Comparison of ENCODE assay signal across 23 mouse cellular contexts in genomic region chr19:32129281-32129680, GRCm38 (mm10). TPM values are rescaled to one million over a fixed set of nuclear protein-coding genes. Genes with fewer than 3 reads are reported as not detected.
A peak's percentile ranks its signal among the peaks of the same experiment; 100 is the strongest.
DNase-seq lines count a peak whose midpoint lies in the region; ATAC-seq and TF ChIP-seq lines count a peak whose summit lies in the region.
"Had no signal": no experiment of that assay in that cellular context is flagged by ENCODE, and none has a peak within 500 bp of the region (broad histone marks: within the 10 kb centered on the region; RNA-seq: fewer than 3 reads in every experiment).

No protein-coding gene starts in this region.

- H3K4me1 ChIP-seq in heart, embryonic 11.5 days (ENCODE audit: control insufficient read depth, insufficient read depth, low read length), result 0 out of 2 replicates have a peak, but pooled peaks cover 2% of the 10 kb centered on the region
- peaks cover 2% of the 10 kb centered on the region; the same call in 1 of the 2 replicates for H3K4me1 ChIP-seq in intestine, embryonic 16.5 days (ENCODE audit: control insufficient read depth, insufficient read depth, low read length)
- peaks cover 8% of the 10 kb centered on the region for H3K4me1 ChIP-seq in small intestine, adult 2 months (ENCODE audit: control insufficient read depth, insufficient read depth, insufficient read length, low read length)
- H3K4me1 ChIP-seq: embryonic facial prominence, embryonic 12.5 days; forebrain, embryonic 13.5 days; forebrain, embryonic 15.5 days had no signal

- H3K4me3 ChIP-seq in heart, embryonic 11.5 days (ENCODE audit: low read depth, low read length), result no peak overlapping the region
- H3K4me3 ChIP-seq in intestine, embryonic 16.5 days (ENCODE audit: low read length), result no peak overlapping the region
- no peak overlapping the region; the same call in 1 of the 2 replicates for H3K4me3 ChIP-seq in small intestine, adult 2 months (ENCODE audit: low read depth, low read length)
- H3K4me3 ChIP-seq: embryonic facial prominence, embryonic 10.5 days; embryonic facial prominence, embryonic 12.5 days; forebrain, embryonic 13.5 days; forebrain, embryonic 15.5 days had no signal

- H3K36me3 ChIP-seq in heart, embryonic 11.5 days (ENCODE audit: control insufficient read depth, insufficient read depth, low read length), result no peaks in the 10 kb centered on the region
- no peaks in the 10 kb centered on the region; the same call in 1 of the 2 replicates for H3K36me3 ChIP-seq in intestine, embryonic 16.5 days (ENCODE audit: control insufficient read depth, insufficient read depth, low read length)
- H3K36me3 ChIP-seq in small intestine, adult 2 months (ENCODE audit: control insufficient read depth, insufficient read depth, low read length), result peaks cover 8% of the 10 kb centered on the region
- H3K36me3 ChIP-seq: forebrain, embryonic 15.5 days had no signal

- no peaks in the 10 kb centered on the region for H3K27me3 ChIP-seq in heart, embryonic 11.5 days (ENCODE audit: control insufficient read depth, insufficient read depth, low read length)
- no peaks in the 10 kb centered on the region for H3K27me3 ChIP-seq in intestine, embryonic 16.5 days (replicated peaks; ENCODE audit: control insufficient read depth, insufficient read depth, low read length)
- no peaks in the 10 kb centered on the region for H3K27me3 ChIP-seq in small intestine, adult 2 months (ENCODE audit: control insufficient read depth, insufficient read depth, low read length)
- H3K27me3 ChIP-seq: CH12.LX; embryonic facial prominence, embryonic 12.5 days; forebrain, embryonic 13.5 days; forebrain, embryonic 15.5 days had no signal

- no peak overlapping the region for H3K4me2 ChIP-seq in heart, embryonic 11.5 days
- H3K4me2 ChIP-seq in intestine, embryonic 16.5 days (ENCODE audit: low read depth, low read length), result no peak overlapping the region
- H3K4me2 ChIP-seq: embryonic facial prominence, embryonic 12.5 days; forebrain, embryonic 13.5 days; forebrain, embryonic 15.5 days had no signal

- no peak for ATAC-seq in heart, embryonic 11.5 days (replicated peaks; ENCODE audit: insufficient number of reproducible peaks, low FRiP score, low TSS enrichment)
- peak; percentile 81 for ATAC-seq in intestine, embryonic 16.5 days
- ATAC-seq: CD4-positive, CD25-positive, alpha-beta regulatory T cell, adult 4 months; forebrain, embryonic 13.5 days; forebrain, embryonic 15.5 days; forebrain, postnatal 0 days had no signal

- H3K9ac ChIP-seq in heart, embryonic 11.5 days (ENCODE audit: low read depth, low read length), result no peak overlapping the region
- H3K9ac ChIP-seq in intestine, embryonic 16.5 days (ENCODE audit: low read depth, low read length), result no peak overlapping the region
- H3K9ac ChIP-seq: embryonic facial prominence, embryonic 12.5 days; forebrain, embryonic 13.5 days; forebrain, embryonic 15.5 days; forebrain, postnatal 0 days had no signal

- no peaks in the 10 kb centered on the region for H3K9me3 ChIP-seq in heart, embryonic 11.5 days (replicated peaks; ENCODE audit: control insufficient read depth, low read length)
- no peaks in the 10 kb centered on the region for H3K9me3 ChIP-seq in intestine, embryonic 16.5 days (ENCODE audit: control insufficient read depth, low read length)
- H3K9me3 ChIP-seq: embryonic facial prominence, embryonic 10.5 days; embryonic facial prominence, embryonic 12.5 days; forebrain, embryonic 13.5 days; forebrain, embryonic 15.5 days; G1E had no signal

- peak; percentile 80 for DNase-seq in heart, adult 11 months
- DNase-seq in adrenal gland, adult 18-20 months (ENCODE audit: low spot score in 2 of 2), result no peak
- DNase-seq in lung, postnatal 36 days, result no peak
- DNase-seq: adrenal gland, adult 8-10 months; adrenal gland, postnatal 14 days; adrenal gland, postnatal 36 days; B cell, adult 2 months; cerebellum, adult 11-12 months; cerebellum, adult 2 months; cerebellum, adult 9-10 months; cerebellum, postnatal 10 days; cerebellum, postnatal 25 days; forebrain, postnatal 0 days had no signal

- TF ChIP-seq CTCF in small intestine, adult 2 months (IDR thresholded peaks at IDR 0.05; ENCODE audit: extremely low read depth, insufficient read length, insufficient replicate concordance, low read depth, low read length), result no peak

- no peak for TF ChIP-seq POLR2A in small intestine, adult 2 months (IDR thresholded peaks at IDR 0.05; ENCODE audit: low read depth, low read length)

- WGBS in heart, embryonic 11.5 days (ENCODE audit: insufficient replicate concordance), result 73% methylated on average over 8 of the region's 8 CpGs
- WGBS in intestine, embryonic 16.5 days, result 70% methylated on average over 8 of the region's 8 CpGs
- WGBS in small intestine, adult 2 months, result 34% methylated on average over 8 of the region's 8 CpGs

- no peak overlapping the region for H3K27ac ChIP-seq in heart, embryonic 11.5 days (ENCODE audit: low read depth, low read length)
- no peak overlapping the region for H3K27ac ChIP-seq in intestine, embryonic 16.5 days (ENCODE audit: low read length)
- peak overlapping the region; percentile 50; the same call in 1 of the 2 replicates for H3K27ac ChIP-seq in small intestine, adult 2 months (ENCODE audit: insufficient read depth, low read depth, low read length)
- H3K27ac ChIP-seq: embryonic facial prominence, embryonic 10.5 days; embryonic facial prominence, embryonic 12.5 days; forebrain, embryonic 13.5 days; forebrain, embryonic 15.5 days had no signal

RNA-seq across cellular contexts. Expression of gene Asah2, which starts 21.3 kb away (rescaled TPM):
- 3.1 and 3.3 TPM in 2 replicates for polyA plus RNA-seq in heart, embryonic 11.5 days (2014; fragmentation: Nextera tagmentation; extraction: Ambion mirVana)
- 4.4 and 6.4 TPM in 2 replicates for polyA plus RNA-seq in intestine, embryonic 16.5 days (2015; fragmentation: Nextera tagmentation; extraction: Ambion mirVana)
- 34.6 and 217 TPM in 2 replicates for polyA plus RNA-seq in small intestine, adult 2 months (2012; rRNA removed)
- total RNA-seq in adrenal gland, adult 18-20 months (2021), result 10 to 100 TPM; 23.7 to 30.5 TPM
